Mouse (Mus musculus): ENCODE results near the gene Rad51d.

DNA sequence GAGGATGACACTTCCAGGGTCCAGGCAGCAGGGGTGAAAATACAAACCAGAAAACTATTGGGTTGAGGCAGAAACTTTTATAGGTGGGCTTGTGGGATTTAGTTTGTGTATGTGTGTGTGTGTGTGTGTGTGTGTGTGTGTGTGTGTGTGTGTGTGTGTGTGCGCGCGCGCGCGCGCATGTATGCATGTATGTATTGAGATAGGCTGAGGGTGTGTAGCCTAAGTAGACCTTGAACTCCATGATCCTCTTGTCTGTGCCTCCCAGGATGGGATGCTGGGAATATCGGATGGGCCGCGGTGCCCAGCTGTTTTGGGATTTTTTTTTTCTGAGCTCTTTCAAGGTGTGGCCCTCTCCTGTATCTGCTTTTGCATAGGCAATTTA is 18.2 kb upstream of the Rad51d start:
- TF ChIP-seq POLR2A (IDR thresholded peaks at IDR 0.05; ENCODE audit: low read depth, low read length) (no peak), CTCF (IDR thresholded peaks at IDR 0.05; ENCODE audit: extremely low read depth, insufficient read length, insufficient replicate concordance, low read depth, low read length) (no peak)
